Mouse (Mus musculus): ENCODE results near the gene Ednrb. TPM values are rescaled to one million over a fixed set of nuclear protein-coding genes. Genes with fewer than 3 reads are reported as not detected.

The Ednrb gene
- total and polyA plus RNA-seq, 2 experiments from 2014 or later = 92.2 to 97.4 TPM

- H3K9me3 ChIP-seq (ENCODE audit: low read length) = no peaks in the 10 kb centered on the region
- H3K4me2 ChIP-seq (ENCODE audit: low read depth) = no peak overlapping the region
- no peaks in the 10 kb centered on the region for H3K36me3 ChIP-seq (ENCODE audit: insufficient read depth)
- no peak for DNase-seq
- 0 out of 2 replicates have a peak, but pooled peaks cover 5% of the 10 kb centered on the region for H3K4me1 ChIP-seq (ENCODE audit: insufficient read depth)
- H3K9ac ChIP-seq = no peak overlapping the region
- TF ChIP-seq CTCF (IDR thresholded peaks at IDR 0.05; ENCODE audit: low read depth) = no peak
- no peaks in the 10 kb centered on the region for H3K27me3 ChIP-seq (ENCODE audit: insufficient read depth, low read length)
- 81% methylated on average over 2 of the region's 2 CpGs for WGBS
- ATAC-seq = no peak
- no peak overlapping the region for H3K4me3 ChIP-seq (ENCODE audit: low read depth, low read length)
- H3K27ac ChIP-seq (ENCODE audit: low read depth, low read length) = no peak overlapping the region
Observed at GRCm38 (mm10) chr14:103840436-103840835, 3.8 kb downstream of the Ednrb start.

- Histone ChIP-seq H3K9ac (no peak overlapping the region), H3K27me3 (ENCODE audit: insufficient read depth, low read length) (no peaks in the 10 kb centered on the region), H3K4me1 (ENCODE audit: insufficient read depth) (no peaks in the 10 kb centered on the region), H3K36me3 (ENCODE audit: insufficient read depth) (no peaks in the 10 kb centered on the region), H3K27ac (ENCODE audit: low read depth, low read length) (no peak overlapping the region), H3K4me3 (ENCODE audit: low read depth, low read length) (no peak overlapping the region), H3K9me3 (ENCODE audit: low read length) (no peaks in the 10 kb centered on the region), H3K4me2 (ENCODE audit: low read depth) (no peak overlapping the region)
- 94% methylated on average over 5 of the region's 5 CpGs for whole genome bisulfite sequencing
- TF ChIP-seq CTCF (IDR thresholded peaks at IDR 0.05; ENCODE audit: low read depth) = no peak
- ATAC-seq (no peak), DNase-seq (no peak)
Observed at GRCm38 (mm10) chr14:103838887-103839286, 5.3 kb downstream of the Ednrb start.

DNA sequence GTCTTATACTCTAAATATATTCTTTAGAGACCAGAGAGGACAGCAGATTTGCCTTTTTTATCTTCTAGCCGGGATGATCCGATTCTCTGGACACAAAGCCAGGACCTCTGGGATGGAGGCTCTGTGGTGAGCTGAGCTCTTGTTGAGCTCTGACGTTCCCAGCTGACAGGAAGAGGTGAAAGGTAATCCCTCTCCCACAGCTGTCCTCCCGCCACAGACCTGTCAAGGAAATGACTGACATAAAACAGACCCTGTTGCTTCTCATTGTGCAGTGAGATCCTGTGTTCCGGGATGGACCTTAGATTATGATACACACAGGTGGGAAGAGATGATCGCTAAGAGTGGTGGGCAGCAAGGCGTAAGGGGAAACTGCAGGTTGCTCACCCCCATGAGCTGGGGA, 9.6 kb downstream of the Ednrb start:
- Histone ChIP-seq H3K4me2 (ENCODE audit: low read depth) (no peak overlapping the region), H3K27me3 (ENCODE audit: insufficient read depth, low read length) (no peaks in the 10 kb centered on the region), H3K4me3 (ENCODE audit: low read depth, low read length) (no peak overlapping the region), H3K4me1 (ENCODE audit: insufficient read depth) (no peaks in the 10 kb centered on the region), H3K9me3 (ENCODE audit: low read length) (no peaks in the 10 kb centered on the region), H3K36me3 (ENCODE audit: insufficient read depth) (no peaks in the 10 kb centered on the region), H3K9ac (no peak overlapping the region), H3K27ac (ENCODE audit: low read depth, low read length) (no peak overlapping the region)
- WGBS = 41% methylated on average over 7 of the region's 7 CpGs
- ATAC-seq (no peak), DNase-seq (no peak)
- no peak for TF ChIP-seq CTCF (IDR thresholded peaks at IDR 0.05; ENCODE audit: low read depth)

DNA sequence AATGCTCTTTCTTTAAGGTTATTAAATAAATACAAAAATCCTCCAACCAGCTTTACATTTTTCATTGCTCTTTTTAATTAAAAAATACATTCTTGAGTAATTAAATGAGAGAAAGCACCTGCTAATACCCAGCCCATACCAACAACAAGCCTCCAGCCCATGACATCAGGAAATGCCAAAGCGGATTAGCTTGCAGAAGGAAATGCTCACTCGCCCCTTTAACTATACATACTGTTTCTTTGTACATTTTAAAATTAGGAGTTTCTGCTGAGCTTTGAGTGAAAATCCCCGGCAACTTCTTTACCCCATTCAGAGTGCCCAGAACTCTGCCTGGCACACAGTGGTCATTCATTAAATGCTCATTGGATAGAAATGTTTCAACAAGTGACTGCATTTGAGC, 10.1 kb downstream of the Ednrb start:
- DNase-seq = no peak
- Histone ChIP-seq H3K9me3 (ENCODE audit: low read length) (no peaks in the 10 kb centered on the region), H3K36me3 (ENCODE audit: insufficient read depth) (no peaks in the 10 kb centered on the region), H3K4me2 (ENCODE audit: low read depth) (no peak overlapping the region), H3K4me1 (ENCODE audit: insufficient read depth) (no peaks in the 10 kb centered on the region), H3K9ac (no peak overlapping the region), H3K27ac (ENCODE audit: low read depth, low read length) (no peak overlapping the region), H3K4me3 (ENCODE audit: low read depth, low read length) (no peak overlapping the region), H3K27me3 (ENCODE audit: insufficient read depth, low read length) (no peaks in the 10 kb centered on the region)
- no peak for ATAC-seq
- no peak for TF ChIP-seq CTCF (IDR thresholded peaks at IDR 0.05; ENCODE audit: low read depth)
- WGBS = 23% methylated on average over 3 of the region's 3 CpGs

- Histone ChIP-seq H3K4me2 (ENCODE audit: low read depth) (no peak overlapping the region), H3K9ac (no peak overlapping the region), H3K27ac (ENCODE audit: low read depth, low read length) (no peak overlapping the region), H3K27me3 (ENCODE audit: insufficient read depth, low read length) (no peaks in the 10 kb centered on the region), H3K4me1 (ENCODE audit: insufficient read depth) (no peaks in the 10 kb centered on the region), H3K9me3 (ENCODE audit: low read length) (no peaks in the 10 kb centered on the region), H3K36me3 (ENCODE audit: insufficient read depth) (no peaks in the 10 kb centered on the region), H3K4me3 (ENCODE audit: low read depth, low read length) (no peak overlapping the region)
- ATAC-seq (no peak), DNase-seq (no peak)
- WGBS = 95% methylated on average over 4 of the region's 4 CpGs
- no peak for TF ChIP-seq CTCF (IDR thresholded peaks at IDR 0.05; ENCODE audit: low read depth)
Observed at GRCm38 (mm10) chr14:103832472-103832871, 11.7 kb downstream of the Ednrb start.

DNA sequence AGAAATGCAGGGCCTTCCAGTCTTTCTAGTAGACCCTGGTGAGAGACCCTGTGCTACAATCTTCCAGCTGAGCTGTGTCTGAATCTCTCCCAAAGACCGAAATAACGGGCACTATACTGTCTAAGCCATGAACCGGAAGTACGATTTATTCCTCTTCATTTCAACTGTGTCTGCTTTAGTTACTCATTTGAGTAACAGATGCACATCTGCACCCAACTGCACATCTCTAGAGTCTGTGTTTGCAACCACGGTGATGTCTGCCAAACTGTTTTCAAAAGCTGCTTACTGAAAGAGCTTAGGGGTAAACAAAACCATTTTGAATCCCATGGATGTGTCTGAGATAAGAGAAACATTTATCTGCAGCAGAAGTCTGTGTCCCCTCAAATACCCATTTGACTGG, 13.2 kb downstream of the Ednrb start:
- 0 out of 2 replicates have a peak overlapping the region, but pooled peaks have one; percentile 2 for H3K27ac ChIP-seq (ENCODE audit: low read depth, low read length)
- ATAC-seq = peak; percentile 53
- peak; percentile 13 for DNase-seq
- H3K4me1 ChIP-seq (ENCODE audit: insufficient read depth) = no peaks in the 10 kb centered on the region
- WGBS = 63% methylated on average over 5 of the region's 5 CpGs
- H3K27me3 ChIP-seq (ENCODE audit: insufficient read depth, low read length) = no peaks in the 10 kb centered on the region
- no peak overlapping the region for H3K4me3 ChIP-seq (ENCODE audit: low read depth, low read length)
- no peaks in the 10 kb centered on the region for H3K36me3 ChIP-seq (ENCODE audit: insufficient read depth)
- TF ChIP-seq CTCF (IDR thresholded peaks at IDR 0.05; ENCODE audit: low read depth) = no peak
- H3K4me2 ChIP-seq (ENCODE audit: low read depth) = no peak overlapping the region
- H3K9ac ChIP-seq = no peak overlapping the region
- no peaks in the 10 kb centered on the region for H3K9me3 ChIP-seq (ENCODE audit: low read length)

- Histone ChIP-seq H3K27ac (ENCODE audit: low read depth, low read length) (no peak overlapping the region), H3K36me3 (ENCODE audit: insufficient read depth) (no peaks in the 10 kb centered on the region), H3K27me3 (ENCODE audit: insufficient read depth, low read length) (no peaks in the 10 kb centered on the region), H3K4me3 (ENCODE audit: low read depth, low read length) (no peak overlapping the region), H3K4me2 (ENCODE audit: low read depth) (no peak overlapping the region), H3K9ac (no peak overlapping the region), H3K4me1 (ENCODE audit: insufficient read depth) (no peaks in the 10 kb centered on the region), H3K9me3 (ENCODE audit: low read length) (no peaks in the 10 kb centered on the region)
- TF ChIP-seq CTCF (IDR thresholded peaks at IDR 0.05; ENCODE audit: low read depth) = no peak
- DNase-seq (no peak), ATAC-seq (no peak)
- 88% methylated on average over 9 of the region's 9 CpGs for WGBS
Observed at GRCm38 (mm10) chr14:103826343-103826742, 17.9 kb downstream of the Ednrb start.

- no peak overlapping the region for H3K9ac ChIP-seq
Observed at GRCm38 (mm10) chr14:103825934-103826333, 18.3 kb downstream of the Ednrb start.

More at GRCm38 (mm10) chr14:103825934-103826333, 18.3 kb downstream of the Ednrb start:
- DNase-seq (no peak), ATAC-seq (no peak)
- TF ChIP-seq CTCF (IDR thresholded peaks at IDR 0.05; ENCODE audit: low read depth) = no peak
- 96% methylated on average over 5 of the region's 5 CpGs for WGBS
- Histone ChIP-seq H3K4me1 (ENCODE audit: insufficient read depth) (no peaks in the 10 kb centered on the region), H3K4me3 (ENCODE audit: low read depth, low read length) (no peak overlapping the region), H3K27ac (ENCODE audit: low read depth, low read length) (no peak overlapping the region), H3K36me3 (ENCODE audit: insufficient read depth) (no peaks in the 10 kb centered on the region), H3K4me2 (ENCODE audit: low read depth) (no peak overlapping the region), H3K9me3 (ENCODE audit: low read length) (no peaks in the 10 kb centered on the region), H3K27me3 (ENCODE audit: insufficient read depth, low read length) (no peaks in the 10 kb centered on the region)
